Mouse (Mus musculus) lung, postnatal 0 days (tissue): ENCODE data around the gene Ghrh. TPM values are rescaled to one million over a fixed set of nuclear protein-coding genes. Genes with fewer than 3 reads are reported as not detected.

Experiments
- ATAC-seq: fragments of 200-750 bp; cut with Nextera tagmentation; 2 replicates; pipeline ENCODE4 v1.8.0; 2017; ENCODE audit warnings: moderate library complexity
- DNase-seq: peaks from one replicate; pipeline ENCODE4 v3.0.0-alpha.2; 2016; ENCODE audit warnings: low spot score
- H3K27ac ChIP-seq: fragments of 300-500 bp; sonication (generic); 2 replicates; pipeline ENCODE4 v1.5.1; 2014; ENCODE audit warnings: antibody characterized with exemption, mild to moderate bottlenecking, low read length, mixed read lengths
- H3K27me3 ChIP-seq: fragments of 300-500 bp; sonication (generic); replicated peaks from 2 replicates; pipeline ENCODE4 v1.6.1; 2014; ENCODE audit warnings: low read length, mixed read lengths; ENCODE audit not compliant: insufficient read depth
- H3K36me3 ChIP-seq: fragments of 300-500 bp; sonication (generic); 2 replicates; pipeline ENCODE4 v1.6.1; 2014; ENCODE audit warnings: low read length, mixed read lengths; ENCODE audit not compliant: insufficient read depth
- H3K4me1 ChIP-seq: fragments of 300-500 bp; sonication (generic); 2 replicates; pipeline ENCODE4 v1.6.1; 2014; ENCODE audit warnings: antibody characterized with exemption, low read depth, low read length, mixed read lengths; ENCODE audit not compliant: insufficient read depth
- H3K4me2 ChIP-seq: fragments of 300-500 bp; sonication (generic); replicated peaks from 2 replicates; pipeline ENCODE4 v1.6.1; 2014; ENCODE audit warnings: low read depth, mild to moderate bottlenecking, low read length, moderate library complexity, mixed read lengths
- H3K4me3 ChIP-seq: fragments of 300-500 bp; sonication (generic); 2 replicates; pipeline ENCODE4 v1.5.1; 2014; ENCODE audit warnings: low read depth, low read length
- H3K9ac ChIP-seq: fragments of 300-500 bp; sonication (generic); replicated peaks from 2 replicates; pipeline ENCODE4 v1.6.1; 2014; ENCODE audit warnings: low read depth, mild to moderate bottlenecking
- H3K9me3 ChIP-seq: fragments of 300-500 bp; sonication (generic); 2 replicates; pipeline ENCODE4 v1.6.1; 2016; ENCODE audit warnings: low read length, mixed read lengths
- CTCF ChIP-seq: IDR thresholded peaks from 2 replicates; pipeline ENCODE4 v1.5.1; 2016; ENCODE audit warnings: antibody characterized with exemption, mild to moderate bottlenecking
- EP300 ChIP-seq: IDR thresholded peaks from 2 replicates; pipeline ENCODE4 v1.6.1; 2016; ENCODE audit warnings: antibody characterized with exemption, mild to moderate bottlenecking, control low read depth
- WGBS: fragments of 180-500 bp; shearing (Covaris S2); extraction: QIAGEN DNeasy Blood & Tissue Kit; methylation state at CpG from one replicate; pipeline ENCODE4 v1.1.7; 2014; 5-methylcytosine and 5-hydroxymethylcytosine counted together
- polyA plus RNA-seq: library from polyadenylated mRNA; unstranded; fragments of >200 nt; fragmentation: Nextera tagmentation; extraction: Ambion mirVana; gene quantifications from 2 replicates; pipeline ENCODE4 v1.2.1, GENCODE M21; 2015

Gene Ghrh
- polyA plus RNA-seq, 1 experiment from 2014 or later: 0.79 TPM

- Histone ChIP-seq H3K9ac (no peak overlapping the region), H3K4me2 (no peak overlapping the region), H3K4me3 (no peak overlapping the region), H3K27me3 (no peaks in the 10 kb centered on the region), H3K4me1 (no peaks in the 10 kb centered on the region), H3K36me3 (0 out of 2 replicates have a peak, but pooled peaks cover 11% of the 10 kb centered on the region), H3K9me3 (no peaks in the 10 kb centered on the region), H3K27ac (no peak overlapping the region)
- no peak for TF ChIP-seq EP300
- TF ChIP-seq CTCF: no peak
- 55% methylated on average over 5 of the region's 5 CpGs for WGBS
- no peak for DNase-seq
- ATAC-seq: no peak
These were observed 19.2 kb downstream of the Ghrh start for GRCm38 (mm10) chr2:157328106-157328505.

GRCm38 (mm10) chr2:157325238-157325637 is 22.1 kb downstream of the Ghrh start:
- H3K4me1 ChIP-seq: no peaks in the 10 kb centered on the region
- no peak for DNase-seq
- H3K4me3 ChIP-seq: no peak overlapping the region
- H3K27me3 ChIP-seq: no peaks in the 10 kb centered on the region
- TF ChIP-seq CTCF (no peak), EP300 (no peak)
- H3K9ac ChIP-seq: no peak overlapping the region
- no peak for ATAC-seq
- no peak overlapping the region for H3K4me2 ChIP-seq
- H3K9me3 ChIP-seq: no peaks in the 10 kb centered on the region
- no peak overlapping the region for H3K27ac ChIP-seq
- 64% methylated on average over 2 of the region's 2 CpGs for WGBS
- H3K36me3 ChIP-seq: peaks cover 18% of the 10 kb centered on the region; the same call in 1 of the 2 replicates

DNA sequence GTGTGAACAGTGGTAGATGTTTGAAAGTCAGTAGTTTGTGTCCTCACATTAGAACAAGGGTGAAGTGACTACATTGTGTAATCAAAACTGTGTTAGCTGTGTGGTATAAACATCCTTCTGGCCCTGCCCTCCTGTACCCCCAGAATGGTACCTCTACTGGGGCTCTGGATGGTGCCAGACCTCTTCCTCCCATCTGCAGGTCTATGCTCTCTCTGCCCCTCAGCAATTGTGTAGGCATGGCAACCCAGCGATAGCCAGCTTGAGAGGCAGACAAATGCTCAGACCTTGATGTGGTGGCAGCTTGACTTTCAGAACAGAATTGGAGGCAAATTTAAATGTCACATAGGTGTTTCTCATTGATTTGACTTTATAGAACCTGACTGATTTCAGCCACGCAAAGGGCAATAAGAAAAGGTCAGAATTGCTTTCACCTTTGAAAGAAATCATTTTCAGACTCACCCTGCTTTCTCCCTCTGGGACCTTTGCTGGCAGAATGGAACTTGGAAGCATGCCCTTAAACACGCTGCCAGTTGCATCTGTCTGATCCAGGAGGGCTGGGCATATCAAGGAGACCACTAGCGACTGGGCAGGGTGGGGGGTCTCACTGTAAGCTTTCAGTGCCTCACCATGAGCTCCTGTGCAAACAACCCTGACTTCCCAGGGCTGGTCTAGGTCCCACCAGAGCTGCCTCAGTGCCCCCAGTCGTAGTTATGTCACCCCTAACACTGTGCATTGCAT is 25.1 kb downstream of the Ghrh start:
- H3K4me1 ChIP-seq: no peaks in the 10 kb centered on the region
- TF ChIP-seq EP300 (no peak), CTCF (no peak)
- ATAC-seq: no peak

DNA sequence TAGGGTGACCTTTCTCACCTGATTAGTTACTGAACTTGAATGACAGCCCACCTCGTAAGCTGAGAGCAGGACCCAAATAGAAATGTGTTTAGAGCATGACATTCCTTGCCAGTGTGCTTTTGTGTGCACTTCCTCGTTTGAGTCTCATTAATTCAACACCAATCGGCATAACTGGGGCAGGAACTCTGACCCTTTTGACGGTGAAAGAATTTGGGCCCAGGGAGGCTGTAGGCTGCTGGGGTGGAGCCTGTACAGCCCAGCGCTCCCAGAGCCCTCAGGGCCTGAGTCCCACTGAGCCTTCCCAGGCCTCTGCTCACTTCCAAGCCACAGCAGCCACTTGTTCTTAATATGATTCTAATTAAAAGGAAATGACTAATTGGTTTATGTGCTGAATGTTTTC is 26.4 kb downstream of the Ghrh start:
- Histone ChIP-seq H3K27me3 (no peaks in the 10 kb centered on the region), H3K9ac (no peak overlapping the region), H3K4me1 (no peaks in the 10 kb centered on the region), H3K36me3 (peaks cover 21% of the 10 kb centered on the region; the same call in 1 of the 2 replicates), H3K4me2 (no peak overlapping the region), H3K4me3 (no peak overlapping the region), H3K27ac (peak overlapping the region; percentile 26; the same call in 1 of the 2 replicates), H3K9me3 (no peaks in the 10 kb centered on the region)
- WGBS: 48% methylated on average over 5 of the region's 5 CpGs
- TF ChIP-seq EP300 (no peak), CTCF (no peak)
- peak; percentile 17 for DNase-seq
- ATAC-seq: peak; percentile 31; the same call in 1 of the 2 replicates

More for the DNA sequence above, 25.1 kb downstream of the Ghrh start:
- Histone ChIP-seq H3K9me3 (no peaks in the 10 kb centered on the region), H3K27ac (no peak overlapping the region), H3K9ac (no peak overlapping the region), H3K4me3 (no peak overlapping the region), H3K4me2 (no peak overlapping the region), H3K27me3 (no peaks in the 10 kb centered on the region), H3K36me3 (peaks cover 21% of the 10 kb centered on the region; the same call in 1 of the 2 replicates)
- DNase-seq: no peak
- WGBS: 82% methylated on average over 5 of the region's 5 CpGs

DNA sequence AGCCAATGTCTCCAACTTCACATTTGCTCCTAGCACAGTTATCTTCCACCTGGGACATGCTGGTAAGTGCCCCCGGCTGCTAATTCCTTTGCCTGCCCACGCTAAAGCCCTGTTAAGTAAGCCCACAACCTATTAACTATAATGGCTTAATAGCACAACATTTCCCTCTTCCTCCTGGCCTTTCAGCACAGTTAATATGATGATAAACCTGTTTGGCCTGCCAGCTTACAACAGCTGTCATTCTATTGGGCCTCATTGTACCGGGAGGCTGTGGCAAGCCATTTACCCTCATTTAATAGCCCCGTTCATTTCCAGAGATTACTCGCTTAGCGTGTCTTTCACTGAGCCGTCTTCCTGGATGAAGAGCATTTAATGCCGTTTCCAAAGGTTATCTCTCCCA is 27.2 kb downstream of the Ghrh start:
- DNase-seq: no peak

GRCm38 (mm10) chr2:157317220-157317619 is 30.1 kb downstream of the Ghrh start:
- H3K4me3 ChIP-seq: no peak overlapping the region
- ATAC-seq (peak; percentile 46), DNase-seq (peak; percentile 55)
- H3K27ac ChIP-seq: 0 out of 2 replicates have a peak overlapping the region, but pooled peaks have one; percentile 43
- WGBS: 67% methylated on average over 6 of the region's 6 CpGs
- H3K27me3 ChIP-seq: no peaks in the 10 kb centered on the region
- H3K4me2 ChIP-seq: no peak overlapping the region
- TF ChIP-seq EP300 (no peak), CTCF (no peak)
- no peak overlapping the region for H3K9ac ChIP-seq
- no peaks in the 10 kb centered on the region for H3K9me3 ChIP-seq
- H3K36me3 ChIP-seq: peaks cover 26% of the 10 kb centered on the region; the same call in 1 of the 2 replicates
- H3K4me1 ChIP-seq: no peaks in the 10 kb centered on the region

More for the DNA sequence above, 27.2 kb downstream of the Ghrh start:
- ATAC-seq: no peak
- TF ChIP-seq CTCF: no peak
- no peak for TF ChIP-seq EP300
- no peak overlapping the region for H3K4me3 ChIP-seq
- H3K4me1 ChIP-seq: no peaks in the 10 kb centered on the region
- H3K36me3 ChIP-seq: peaks cover 20% of the 10 kb centered on the region; the same call in 1 of the 2 replicates
- H3K27me3 ChIP-seq: no peaks in the 10 kb centered on the region
- WGBS: 80% methylated on average over 8 of the region's 8 CpGs
- H3K27ac ChIP-seq: no peak overlapping the region
- no peak overlapping the region for H3K9ac ChIP-seq
- no peaks in the 10 kb centered on the region for H3K9me3 ChIP-seq
- H3K4me2 ChIP-seq: no peak overlapping the region
